Mouse (Mus musculus): ENCODE measurements around the gene Zfp687. TPM values are rescaled to one million over a fixed set of nuclear protein-coding genes. Genes with fewer than 3 reads are reported as not detected.
"Not testable (repeated sequence)": the region's sequence is repeated elsewhere in the genome, so short reads cannot be mapped to it uniquely, and the experiment has no call there.

The Zfp687 gene
- total RNA-seq, 2 experiments from 2014 or later = 20.8 to 21.8 TPM

DNA sequence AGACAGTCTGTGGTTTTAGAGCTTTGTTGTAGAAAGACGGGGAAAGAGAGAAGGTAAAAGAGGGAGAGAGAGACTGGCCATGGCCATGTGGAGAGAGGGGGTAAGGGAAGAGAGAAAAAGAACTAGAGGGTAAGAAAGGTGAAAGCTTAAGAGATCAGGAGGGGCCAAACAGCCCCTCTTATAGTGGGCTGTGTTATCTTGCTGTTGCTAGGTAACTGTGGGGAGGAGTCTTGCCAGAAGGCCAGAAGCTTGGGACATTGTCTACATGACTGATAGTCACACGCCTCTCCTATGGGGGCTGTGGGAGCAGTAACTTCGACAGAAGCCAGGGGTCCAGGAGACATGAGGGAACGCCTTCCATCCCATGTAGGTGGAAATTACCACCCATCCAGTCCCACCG is 10.0 kb upstream of the Zfp687 start:
- intact Hi-C loops (cut with DNase I) = no loop called here
- no peak for DNase-seq (ENCODE audit: extremely low spot score in 1 of 2, low spot score in 2 of 2)

DNA sequence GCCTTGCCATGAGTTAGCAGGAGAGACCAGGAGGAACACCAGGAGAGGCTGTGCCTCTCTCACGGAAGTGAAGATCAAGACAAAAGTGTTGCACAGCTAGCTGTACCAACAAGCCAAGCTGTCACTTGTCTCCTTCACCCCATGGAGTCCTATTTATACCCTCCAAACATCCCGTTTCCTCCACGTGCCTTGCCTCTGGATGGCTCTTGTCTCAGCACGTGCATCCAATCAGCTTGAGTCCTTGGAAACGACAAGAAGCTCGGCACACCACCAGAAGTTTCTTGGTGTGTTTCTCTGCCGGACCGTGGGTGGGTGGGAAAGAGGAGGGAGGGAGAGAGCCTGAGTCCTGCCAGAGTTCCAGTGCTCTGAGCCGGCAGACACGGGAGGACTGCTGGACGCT is 9.3 kb upstream of the Zfp687 start:
- intact Hi-C loops (cut with DNase I) = no loop called here
- peak in 1 of 2 experiments; percentile 65 for DNase-seq (ENCODE audit: extremely low spot score in 1 of 2, low spot score in 2 of 2)

DNA sequence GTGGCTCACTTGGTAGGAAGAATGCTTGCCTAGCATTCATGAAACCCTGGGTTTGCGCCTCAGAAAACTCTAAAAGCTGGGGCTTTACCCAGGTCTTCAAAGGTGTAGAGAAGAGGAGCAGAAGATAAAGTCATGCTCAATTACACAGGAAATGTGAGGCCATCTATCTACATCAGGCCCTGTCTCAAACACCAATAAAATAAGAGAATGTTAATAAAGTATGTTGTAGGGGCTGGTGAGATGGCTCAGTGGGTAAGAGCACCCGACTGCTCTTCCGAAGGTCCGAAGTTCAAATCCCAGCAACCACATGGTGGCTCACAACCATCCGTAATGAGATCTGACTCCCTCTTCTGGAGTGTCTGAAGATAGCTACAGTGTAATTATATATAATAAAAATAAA is 5.7 kb upstream of the Zfp687 start:
- intact Hi-C loops (cut with DNase I); DNase-seq (ENCODE audit: extremely low spot score in 1 of 2, low spot score in 2 of 2): not testable (repeated sequence)

DNA sequence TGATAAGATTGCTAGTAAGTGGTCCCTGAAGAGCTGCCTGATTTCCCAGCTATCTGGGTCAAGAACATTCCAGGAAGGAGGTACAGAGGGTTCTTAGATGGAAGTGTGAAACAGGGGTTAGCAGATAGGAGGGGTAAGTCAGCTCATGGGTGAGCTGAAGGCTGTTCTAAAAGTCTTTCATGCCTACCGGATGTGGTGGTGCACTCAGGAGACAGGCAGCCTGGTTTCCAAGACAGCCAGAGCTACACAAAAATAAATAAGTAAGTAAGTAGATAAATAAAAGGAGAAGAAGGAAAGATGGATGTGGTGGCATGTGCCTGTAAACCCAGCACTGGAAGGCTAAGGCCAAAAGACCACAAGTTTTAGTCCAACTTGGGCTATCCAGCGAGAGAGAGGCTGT is 3.5 kb upstream of the Zfp687 start:
- DNase-seq (ENCODE audit: extremely low spot score in 1 of 2, low spot score in 2 of 2) = no peak
- intact Hi-C loops (cut with DNase I) = no loop called here

DNA sequence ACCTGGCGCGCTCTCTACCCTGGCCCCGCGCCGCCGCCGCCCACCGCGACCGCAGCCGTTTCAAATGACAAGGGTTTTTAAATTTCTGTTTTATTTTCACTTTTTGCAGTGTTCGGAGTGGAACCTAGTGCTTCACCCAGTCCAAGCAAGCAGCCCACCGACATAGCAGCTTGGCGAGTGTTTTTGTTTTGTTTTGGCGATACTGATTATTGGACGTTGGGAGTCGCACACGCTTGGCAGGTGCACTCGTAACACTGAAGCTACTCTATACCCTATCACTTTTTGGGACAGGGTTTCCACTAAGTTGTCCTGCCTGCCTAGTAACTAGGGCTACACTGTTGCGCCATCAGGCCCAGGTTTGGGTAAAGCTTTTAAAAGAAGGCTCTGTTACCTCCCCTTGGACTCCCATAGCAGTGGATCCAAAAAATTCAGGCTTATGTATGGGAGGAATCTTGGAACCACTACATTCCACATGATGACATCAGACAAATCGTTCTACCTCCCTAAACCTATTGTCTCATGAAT is 1.3 kb upstream of the Zfp687 start:
- intact Hi-C loops (cut with DNase I) = no loop called here

DNA sequence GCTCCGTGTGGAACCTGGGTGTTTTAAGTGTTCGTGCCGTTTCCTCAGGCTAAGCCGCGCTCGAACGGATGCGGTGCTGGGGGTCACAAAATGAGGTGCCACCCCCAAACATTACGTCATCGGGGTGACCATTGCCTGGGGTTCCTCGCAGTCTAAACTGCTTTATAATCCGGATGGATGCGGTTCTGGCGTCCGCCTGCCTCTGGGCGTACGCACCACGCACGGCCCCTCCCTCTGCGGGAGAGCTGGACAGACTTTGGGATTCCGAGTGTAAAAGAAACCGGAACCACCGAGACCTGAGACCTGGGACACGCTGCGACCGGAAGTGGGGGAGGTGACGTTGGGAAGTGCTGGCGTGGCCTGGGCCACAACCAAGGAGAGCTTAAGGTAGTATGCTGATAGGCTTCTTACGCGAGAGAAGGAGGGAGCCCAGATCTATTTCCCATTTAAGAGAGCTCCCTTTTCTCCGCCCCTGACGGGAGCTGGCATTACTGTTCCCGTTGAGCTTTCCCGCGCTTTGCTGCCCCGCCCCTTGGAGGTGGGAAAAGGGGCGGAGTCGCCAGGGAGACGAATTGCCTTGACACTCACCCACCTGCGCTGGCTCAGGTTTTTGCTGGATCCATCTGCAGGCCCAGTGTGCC is 763 bp upstream of the Zfp687 start:
- DNase-seq (ENCODE audit: extremely low spot score in 1 of 2, low spot score in 2 of 2) = peak; percentile 89 to 93
- intact Hi-C loops (cut with DNase I) = no loop called here

More for the DNA sequence above, 1.3 kb upstream of the Zfp687 start:
- no peak for DNase-seq (ENCODE audit: extremely low spot score in 1 of 2, low spot score in 2 of 2)

DNA sequence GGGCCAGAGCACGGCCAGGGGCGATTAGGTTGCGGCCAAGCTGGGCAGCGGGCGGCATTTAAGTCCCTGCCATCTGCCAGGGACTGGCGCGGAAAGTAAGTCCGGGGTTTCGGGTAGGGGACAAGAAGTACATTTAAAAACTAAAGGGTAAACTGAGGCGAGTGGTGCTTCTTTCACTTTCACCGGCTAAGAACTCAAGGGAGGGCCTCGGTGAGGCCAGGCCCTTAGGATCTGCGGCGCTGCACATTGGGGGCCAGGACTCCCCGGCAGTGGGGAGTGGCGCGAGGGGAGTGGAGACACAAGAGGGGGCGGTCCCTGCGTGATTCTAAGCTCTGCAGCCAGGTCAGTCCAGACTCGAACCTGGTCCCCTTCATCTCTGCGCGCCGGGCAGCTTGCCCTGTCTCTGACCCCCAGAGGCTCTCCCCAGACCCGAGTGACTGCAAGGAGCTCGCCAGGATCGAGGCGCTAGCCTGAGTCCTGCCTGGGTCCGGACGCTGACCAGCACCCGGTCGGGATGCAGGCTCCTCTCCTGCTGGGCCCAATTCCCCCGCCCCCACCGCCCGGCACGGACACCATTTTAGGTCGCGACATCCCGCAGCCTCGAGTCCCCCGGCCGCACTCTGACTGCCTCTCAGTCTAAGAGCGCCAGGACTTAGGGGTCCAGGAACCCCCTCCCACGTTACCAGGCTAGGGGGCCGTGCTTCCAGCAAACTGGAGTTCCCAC is 658 bp downstream of the Zfp687 start:
- peak; percentile 38 to 81 for DNase-seq (ENCODE audit: extremely low spot score in 1 of 2, low spot score in 2 of 2)
- intact Hi-C loops (cut with DNase I) = no loop called here

DNA sequence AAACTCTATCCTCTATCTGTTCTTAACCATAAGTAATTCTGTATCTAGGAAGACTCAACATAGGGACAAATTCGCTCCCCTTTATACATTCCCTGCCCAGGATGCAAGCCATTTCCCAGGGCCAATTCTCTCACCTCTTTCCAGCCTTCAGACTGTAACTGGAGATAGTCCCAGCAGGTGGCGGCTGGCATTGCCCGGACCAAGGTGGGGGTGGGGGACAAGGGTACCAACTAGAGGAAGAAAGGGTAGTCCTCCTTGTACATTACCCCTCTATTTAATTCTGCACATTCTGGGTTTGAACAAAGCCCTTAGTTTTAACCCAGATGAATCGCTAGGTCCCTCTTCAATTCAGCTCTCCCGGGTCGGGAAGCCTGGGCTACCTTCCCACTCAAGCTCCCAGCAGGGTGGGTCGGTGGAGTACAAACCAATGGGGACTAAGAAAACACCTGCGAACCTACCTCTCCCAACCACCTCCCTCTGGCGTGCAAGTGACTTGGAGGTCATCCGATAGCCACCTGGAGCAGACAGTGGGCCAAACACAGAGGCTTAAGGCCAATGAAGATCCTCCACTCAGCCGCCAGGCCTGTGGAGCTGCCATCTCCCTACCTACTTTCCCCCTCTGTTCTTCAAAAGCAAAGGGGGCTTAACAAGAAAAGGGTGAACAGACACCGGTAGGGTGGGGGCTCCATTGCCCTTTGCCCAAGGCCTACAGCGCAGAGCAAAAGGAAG is 1.4 kb downstream of the Zfp687 start:
- intact Hi-C loops (cut with DNase I) = no loop called here
- no peak for DNase-seq (ENCODE audit: extremely low spot score in 1 of 2, low spot score in 2 of 2)

DNA sequence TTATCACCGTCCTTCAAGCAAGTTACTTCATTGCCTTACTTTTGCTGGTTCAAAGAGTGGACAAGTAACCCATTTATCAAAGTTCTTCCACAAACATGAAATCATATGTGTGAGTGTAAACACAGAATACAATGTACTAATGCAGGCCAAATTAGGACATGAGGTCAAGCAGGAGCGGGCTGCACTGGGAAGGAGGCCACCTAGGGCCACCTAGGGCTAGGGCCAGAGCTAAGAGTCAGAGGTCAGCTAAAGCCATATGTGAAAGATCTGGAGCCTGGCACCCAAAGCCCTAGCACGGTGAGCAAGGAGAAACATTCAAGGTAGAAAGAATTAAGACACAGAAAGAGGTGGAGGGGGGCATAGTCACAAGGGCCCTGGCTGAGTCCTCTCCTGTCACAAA is 2.3 kb downstream of the Zfp687 start:
- DNase-seq (ENCODE audit: extremely low spot score in 1 of 2, low spot score in 2 of 2) = no peak
- intact Hi-C loops (cut with DNase I) = no loop called here

DNA sequence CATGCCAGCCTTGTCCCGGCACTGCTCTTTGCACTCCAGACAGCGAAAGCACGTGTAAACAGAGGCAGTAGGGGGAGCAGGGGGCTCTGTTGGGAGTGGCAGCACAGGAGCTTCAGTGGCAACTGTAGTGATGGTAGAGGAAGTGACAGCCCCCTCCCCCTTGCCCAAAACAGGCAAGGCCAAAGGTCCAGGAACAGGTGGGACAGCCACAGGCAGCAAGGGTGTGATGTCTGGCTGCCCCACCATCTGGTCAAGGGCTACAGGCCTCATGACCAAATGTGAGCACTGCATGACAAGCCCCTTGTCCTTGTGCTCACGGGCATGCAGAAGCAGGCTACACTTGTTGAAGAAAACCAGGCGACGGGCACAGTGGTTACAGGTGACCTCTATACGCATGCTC is 4.9 kb downstream of the Zfp687 start:
- DNase-seq (ENCODE audit: extremely low spot score in 1 of 2, low spot score in 2 of 2) = no peak
- intact Hi-C loops (cut with DNase I) = no loop called here

DNA sequence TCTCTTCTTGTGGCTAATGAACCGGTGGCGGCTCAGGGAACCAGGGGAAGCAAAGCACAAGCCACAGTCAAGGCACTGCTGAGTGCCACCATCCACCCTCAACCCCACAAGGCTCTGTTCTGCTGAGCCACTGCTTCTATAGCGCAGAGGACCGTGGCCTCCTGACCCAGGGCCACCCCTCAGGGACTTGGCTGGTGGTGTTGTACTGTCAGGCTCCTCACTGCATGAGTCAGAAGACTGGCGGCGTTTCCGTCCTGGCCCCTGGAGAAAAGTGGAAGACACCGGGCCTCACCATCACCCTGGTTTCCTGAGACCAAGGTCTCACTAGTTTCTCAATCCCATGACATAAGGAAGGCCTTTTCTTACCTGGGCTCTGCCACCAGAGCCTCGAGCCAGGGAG is 7.5 kb downstream of the Zfp687 start:
- no peak for DNase-seq (ENCODE audit: extremely low spot score in 1 of 2, low spot score in 2 of 2)

DNA sequence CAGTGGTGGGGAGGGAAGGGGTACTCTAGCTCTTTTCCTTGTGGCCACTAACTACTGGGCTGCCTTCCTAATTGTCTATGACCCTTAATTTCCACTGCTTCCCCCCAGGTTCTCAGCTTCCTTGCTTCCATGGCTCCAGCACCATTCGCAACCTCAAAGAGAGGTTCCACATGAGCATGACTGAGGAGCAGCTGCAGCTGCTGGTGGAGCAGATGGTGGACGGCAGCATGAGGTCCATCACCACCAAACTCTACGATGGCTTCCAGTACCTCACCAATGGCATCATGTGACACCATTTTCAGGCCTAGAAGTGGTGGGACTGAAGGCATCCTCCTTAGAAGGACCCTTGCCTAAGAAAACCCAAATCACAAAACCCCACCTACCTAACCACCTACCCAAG is 9.6 kb downstream of the Zfp687 start:
- intact Hi-C loops (cut with DNase I) = no loop called here
- no peak for DNase-seq (ENCODE audit: extremely low spot score in 1 of 2, low spot score in 2 of 2)

More for the DNA sequence above, 7.5 kb downstream of the Zfp687 start:
- intact Hi-C loops (cut with DNase I) = no loop called here

DNA sequence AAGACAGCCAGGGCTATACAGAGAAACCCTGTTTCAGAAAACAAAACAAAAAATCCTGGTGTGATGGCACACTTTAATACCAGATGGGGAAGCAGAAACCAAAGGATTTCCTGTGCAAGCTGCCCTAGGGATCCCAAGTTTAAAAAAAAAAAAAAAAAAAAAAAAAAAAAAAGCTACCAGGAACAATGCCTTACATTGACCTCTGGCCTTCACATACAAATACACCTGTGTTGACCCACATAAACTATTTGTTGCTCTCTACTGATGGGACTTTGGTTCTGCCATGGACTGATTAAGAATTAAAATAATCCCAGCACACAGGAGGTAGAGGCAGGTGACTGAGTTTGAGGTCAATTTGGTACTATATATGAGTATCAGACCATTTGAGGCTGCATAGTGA is 12.0 kb downstream of the Zfp687 start:
- no peak for DNase-seq (ENCODE audit: extremely low spot score in 1 of 2, low spot score in 2 of 2)
- intact Hi-C loops (cut with DNase I) = no loop called here

DNA sequence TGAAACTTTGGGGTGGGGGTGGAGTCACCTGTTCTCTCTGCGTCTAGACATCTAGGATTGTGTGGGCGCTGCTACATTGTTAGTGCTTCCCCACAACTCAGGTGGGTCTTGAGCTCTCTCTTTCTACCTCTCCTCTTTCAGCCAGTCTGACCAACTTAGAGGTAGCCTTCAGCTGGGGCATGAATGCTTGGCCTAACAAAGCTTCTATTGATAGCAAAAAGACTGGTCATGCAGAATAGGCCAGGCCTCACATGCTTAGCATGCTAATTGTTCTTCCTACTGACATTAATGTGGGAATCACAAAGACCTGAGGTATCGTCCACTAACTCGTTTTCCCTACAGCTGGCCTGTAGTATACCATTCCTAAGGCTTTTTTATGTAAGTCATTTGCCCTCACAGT is 12.7 kb downstream of the Zfp687 start:
- DNase-seq (ENCODE audit: extremely low spot score in 1 of 2, low spot score in 2 of 2) = no peak
- intact Hi-C loops (cut with DNase I) = no loop called here

DNA sequence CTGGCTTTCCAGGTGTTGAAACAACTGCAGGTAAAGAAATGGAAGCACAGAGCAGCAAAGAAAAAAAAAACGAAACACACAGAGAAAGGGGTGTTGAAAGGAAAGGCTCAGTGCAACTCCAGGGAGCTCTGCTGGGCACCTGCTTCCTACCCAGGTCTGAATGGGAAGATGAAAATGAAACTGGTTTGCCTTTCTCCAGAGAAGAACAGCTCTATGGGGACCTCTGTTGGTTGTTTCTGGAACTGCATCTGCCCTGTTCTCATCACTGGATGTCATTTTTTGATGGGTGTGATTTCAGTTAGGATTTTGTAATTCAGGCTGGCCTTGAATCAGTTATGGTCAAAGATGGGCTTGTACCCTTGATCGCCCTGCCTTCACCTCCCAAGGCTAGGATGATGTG is 18.3 kb downstream of the Zfp687 start:
- DNase-seq (ENCODE audit: extremely low spot score in 1 of 2, low spot score in 2 of 2) = peak; percentile 56 to 82
- intact Hi-C loops (cut with DNase I) = loop anchor here (5.0 kb wide), 2 partner anchors 45 to 120 kb away; partner anchors contain the start of gene Rfx5

DNA sequence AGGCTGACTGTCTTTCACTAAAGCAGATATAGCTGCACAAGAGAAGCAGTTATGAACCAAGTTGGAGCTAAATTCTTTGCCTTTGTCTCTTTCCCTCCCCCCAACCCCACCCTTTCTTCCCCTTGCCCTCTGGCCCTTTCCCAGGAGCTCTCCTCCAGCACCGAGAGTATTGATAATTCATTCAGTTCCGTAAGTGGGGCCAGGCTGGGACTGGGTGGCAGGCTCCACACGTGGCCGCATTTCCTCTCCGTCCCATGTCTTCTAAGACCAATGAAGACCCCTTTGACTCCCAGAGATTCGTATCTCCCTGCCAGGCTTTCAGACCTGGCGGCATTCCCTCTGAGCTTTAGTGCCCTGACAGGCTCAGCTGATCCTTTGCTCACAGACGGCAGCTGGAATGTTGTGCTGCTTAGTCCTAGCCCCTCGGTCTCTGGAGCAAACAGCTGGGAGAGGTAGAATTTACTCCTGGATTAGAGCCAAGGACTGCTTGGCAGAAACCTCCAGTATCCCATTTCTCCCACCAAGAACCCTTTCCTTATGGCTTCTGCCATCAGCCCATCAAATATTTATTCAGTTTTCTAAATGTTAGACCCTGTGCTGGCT is 26.0 kb downstream of the Zfp687 start:
- peak in 1 of 2 experiments; percentile 37 for DNase-seq (ENCODE audit: extremely low spot score in 1 of 2, low spot score in 2 of 2)
- intact Hi-C loops (cut with DNase I) = no loop called here

DNA sequence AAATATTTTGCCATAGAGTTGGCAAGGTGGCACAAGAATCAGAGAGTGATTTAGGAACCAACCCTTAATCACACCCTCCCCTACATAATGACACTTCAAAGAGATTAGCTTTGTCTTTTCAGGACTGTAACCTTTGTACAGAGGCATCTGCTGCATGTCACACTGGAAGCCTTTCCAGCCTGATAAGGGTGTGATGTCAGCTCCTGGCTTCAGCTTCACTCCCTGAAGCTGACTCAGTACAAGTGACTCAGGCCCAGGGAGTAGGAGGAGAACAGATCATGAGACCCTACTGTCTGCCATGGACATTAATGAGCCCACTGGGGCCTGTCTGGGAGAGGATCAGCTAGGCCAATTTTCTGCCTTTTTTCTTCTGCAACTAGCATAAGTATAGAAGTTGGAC is 27.7 kb downstream of the Zfp687 start:
- intact Hi-C loops (cut with DNase I) = no loop called here
- DNase-seq (ENCODE audit: extremely low spot score in 1 of 2, low spot score in 2 of 2) = no peak

DNA sequence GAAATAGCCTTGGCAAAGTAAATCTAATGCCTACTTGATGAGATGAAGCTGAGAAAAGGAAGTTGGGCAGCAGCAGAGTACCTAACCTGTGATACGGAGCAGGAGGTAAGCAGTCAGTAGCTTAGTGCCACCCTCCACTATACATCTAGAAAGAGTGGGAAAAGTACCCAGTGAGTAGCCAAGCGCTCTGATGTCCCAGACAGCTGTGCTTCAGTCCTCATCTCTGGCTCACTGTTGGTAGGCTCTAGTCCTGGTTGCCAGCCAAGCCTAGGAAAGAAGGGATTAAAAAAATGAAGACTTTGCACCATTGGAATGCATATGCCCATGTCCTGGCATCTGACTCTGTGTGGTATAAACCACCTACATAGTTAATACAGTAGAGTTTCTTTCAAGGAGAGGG is 29.7 kb downstream of the Zfp687 start:
- DNase-seq (ENCODE audit: extremely low spot score in 1 of 2, low spot score in 2 of 2) = no peak
- intact Hi-C loops (cut with DNase I) = no loop called here

DNA sequence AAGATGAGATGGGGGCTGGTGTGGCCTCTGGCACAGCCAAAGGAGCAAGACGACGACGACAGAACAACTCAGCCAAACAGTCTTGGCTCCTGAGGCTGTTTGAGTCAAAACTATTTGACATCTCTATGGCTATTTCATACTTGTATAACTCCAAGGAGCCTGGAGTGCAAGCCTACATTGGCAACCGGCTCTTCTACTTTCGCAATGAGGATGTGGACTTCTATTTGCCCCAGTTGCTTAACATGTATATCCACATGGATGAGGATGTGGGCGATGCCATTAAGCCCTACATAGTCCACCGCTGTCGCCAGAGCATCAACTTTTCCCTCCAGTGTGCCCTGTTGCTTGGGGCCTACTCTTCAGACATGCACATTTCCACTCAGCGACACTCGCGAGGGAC is 30.9 kb downstream of the Zfp687 start:
- intact Hi-C loops (cut with DNase I) = no loop called here

More for the DNA sequence above, 30.9 kb downstream of the Zfp687 start:
- no peak for DNase-seq (ENCODE audit: extremely low spot score in 1 of 2, low spot score in 2 of 2)
